Mouse (Mus musculus) kidney, adult 2 months (tissue): Measurements from ENCODE around the gene Lrrc56. TPM values are rescaled to one million over a fixed set of nuclear protein-coding genes. Genes with fewer than 3 reads are reported as not detected.

Experiments
- DNase-seq: peaks from one replicate; pipeline ENCODE4 v3.0.0; 2021
- H3K27ac ChIP-seq: fragments of 200-500 bp; 2 replicates; pipeline ENCODE4 v1.5.1; 2012; ENCODE audit warnings: low read depth, low read length, control low read depth, inconsistent platforms; ENCODE audit not compliant: insufficient read depth
- H3K27me3 ChIP-seq: fragments of 200-500 bp; replicated peaks from 2 replicates; pipeline ENCODE4 v1.6.1; 2012; ENCODE audit warnings: mild to moderate bottlenecking, moderate library complexity, low read length, inconsistent platforms; ENCODE audit not compliant: control insufficient read depth, insufficient read depth
- H3K36me3 ChIP-seq: fragments of 200-500 bp; 2 replicates; pipeline ENCODE4 v1.6.1; 2012; ENCODE audit warnings: mild to moderate bottlenecking, moderate library complexity, low read length, inconsistent platforms; ENCODE audit not compliant: control insufficient read depth, insufficient read depth
- H3K4me1 ChIP-seq: fragments of 200-500 bp; 2 replicates; pipeline ENCODE4 v1.6.1; 2011; ENCODE audit warnings: low read length; ENCODE audit not compliant: control insufficient read depth, insufficient read depth
- H3K4me3 ChIP-seq: fragments of 200-500 bp; 2 replicates; pipeline ENCODE4 v1.5.1; 2011; ENCODE audit warnings: mild to moderate bottlenecking, low read depth, low read length, control low read depth; ENCODE audit not compliant: insufficient read depth
- CTCF ChIP-seq: fragments of 200-500 bp; conservative IDR thresholded peaks from 2 replicates; pipeline ENCODE4 v1.5.1; 2011; ENCODE audit warnings: low read depth, mild to moderate bottlenecking, control low read depth, low read length, moderate library complexity, mixed read lengths; ENCODE audit not compliant: insufficient read depth, insufficient read length
- POLR2A ChIP-seq: fragments of 200-500 bp; IDR thresholded peaks from one replicate; pipeline ENCODE4 v1.6.1; 2011; ENCODE audit warnings: low read depth, low read length, control low read depth
- WGBS: fragments of 180-500 bp; shearing (Covaris S2); methylation state at CpG from one replicate; pipeline ENCODE4 v1.1.7; 2018; 5-methylcytosine and 5-hydroxymethylcytosine counted together
- polyA plus RNA-seq: library from polyadenylated mRNA; depleted of rRNA; stranded (reverse); fragments of >200 nt; gene quantifications from 2 replicates; pipeline ENCODE4 v1.2.3, GENCODE M21; 2012

Gene Lrrc56
- polyA plus RNA-seq, 1 experiment, result 9.6 TPM

DNA sequence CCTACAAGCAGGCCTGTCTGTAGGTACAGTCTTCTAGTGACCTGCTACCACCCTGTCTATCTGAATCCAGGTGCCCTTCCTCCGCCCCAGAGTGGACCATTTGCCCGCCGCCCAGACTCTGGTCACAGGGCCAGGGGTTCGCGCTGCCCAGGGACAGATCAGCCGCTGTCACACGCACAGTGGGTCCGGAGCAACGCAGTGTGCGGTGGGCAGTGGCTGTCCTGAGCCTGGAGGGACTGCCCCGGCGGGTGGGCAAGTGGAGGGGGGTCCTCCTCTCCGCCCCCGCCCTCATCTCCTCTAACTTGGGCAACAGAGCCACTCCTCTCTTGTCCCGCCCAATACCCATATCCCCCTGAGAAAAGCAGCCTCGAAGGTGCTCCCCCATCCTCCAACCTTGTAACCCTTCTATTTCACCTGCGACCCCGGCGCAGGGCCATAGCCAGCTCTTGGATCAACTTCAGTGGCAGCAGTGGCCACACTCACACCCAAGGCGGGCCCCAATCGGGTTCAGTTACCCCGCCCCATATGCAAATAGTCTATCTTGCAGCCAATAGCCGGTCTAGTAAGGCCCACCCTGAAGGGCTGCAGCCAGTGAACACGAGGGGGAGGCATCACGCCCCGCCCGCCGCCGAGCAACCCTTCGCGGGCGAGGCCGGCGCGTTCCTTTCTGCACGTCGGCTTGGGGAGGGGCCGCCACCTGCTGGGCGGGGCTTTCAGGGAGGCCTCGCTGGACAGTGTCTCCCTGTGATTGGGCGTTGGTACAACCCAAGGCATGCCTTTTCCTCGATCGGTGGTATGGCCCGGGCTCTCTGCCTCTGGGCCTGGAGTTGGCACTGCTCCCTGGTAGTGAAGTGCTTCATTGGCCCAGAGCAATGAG is 27.5 kb downstream of the Lrrc56 start:
- DNase-seq, result peak; percentile 99
- WGBS, result 15% methylated on average over 44 of the region's 44 CpGs
- TF ChIP-seq CTCF, result no peak
- no peak for TF ChIP-seq POLR2A
- Histone ChIP-seq H3K4me1 (peaks cover 9% of the 10 kb centered on the region), H3K36me3 (no peaks in the 10 kb centered on the region), H3K4me3 (peak overlapping the region; percentile 16), H3K27me3 (no peaks in the 10 kb centered on the region), H3K27ac (0 out of 2 replicates have a peak overlapping the region, but pooled peaks have one; percentile 12)

DNA sequence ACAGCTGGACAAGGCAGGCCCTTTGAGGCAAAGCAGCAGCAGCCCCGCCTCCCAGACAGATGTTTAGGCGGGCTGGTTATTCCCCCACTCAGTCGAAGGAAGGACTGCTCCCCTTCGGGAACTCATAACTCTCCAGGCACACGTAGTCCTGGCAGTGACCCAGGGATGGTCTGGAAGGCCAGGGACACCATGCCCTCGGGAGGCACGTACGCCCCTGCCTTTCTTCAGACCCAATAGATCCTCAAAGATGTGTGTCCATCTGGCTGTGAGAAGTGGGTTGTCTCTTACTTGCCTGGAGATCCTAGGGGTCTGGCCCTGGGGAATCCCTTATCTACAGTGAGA is 28.1 kb downstream of the Lrrc56 start:
- Histone ChIP-seq H3K36me3 (no peaks in the 10 kb centered on the region), H3K4me3 (peak overlapping the region; percentile 16), H3K27ac (peak overlapping the region; percentile 12; the same call in 1 of the 2 replicates), H3K4me1 (peaks cover 9% of the 10 kb centered on the region), H3K27me3 (no peaks in the 10 kb centered on the region)
- WGBS, result 3% methylated on average over 8 of the region's 8 CpGs
- TF ChIP-seq POLR2A, result no peak
- DNase-seq, result no peak

DNA sequence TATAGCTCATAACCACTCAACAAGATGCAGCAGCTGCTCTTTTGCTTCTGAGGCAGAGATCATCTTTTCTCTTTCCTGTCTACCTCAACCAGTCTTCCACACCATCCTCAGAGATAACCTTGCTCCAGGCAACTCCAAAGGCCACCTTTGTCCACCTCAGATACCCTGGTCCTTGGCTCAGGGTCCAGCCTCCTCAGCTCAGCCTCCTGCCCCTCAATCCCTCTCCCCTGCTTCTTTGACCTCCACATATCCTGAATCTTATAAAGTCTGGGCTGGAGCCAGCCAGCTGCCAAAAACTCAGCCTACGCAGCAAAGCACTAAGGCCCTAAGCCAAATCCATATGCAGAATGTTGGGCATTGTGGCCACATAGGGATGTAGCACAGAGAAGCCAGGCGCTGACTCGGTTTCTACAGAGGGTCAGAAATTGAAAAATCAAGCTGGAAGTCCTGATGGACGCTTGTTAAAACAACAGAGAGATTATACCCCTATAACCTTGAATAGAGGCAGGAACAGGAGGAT is 28.8 kb downstream of the Lrrc56 start:
- no peak for TF ChIP-seq CTCF
- no peak for TF ChIP-seq POLR2A
- no peak overlapping the region for H3K27ac ChIP-seq
- H3K27me3 ChIP-seq, result no peaks in the 10 kb centered on the region
- 81% methylated on average over 4 of the region's 4 CpGs for WGBS
- H3K4me3 ChIP-seq, result no peak overlapping the region
- H3K36me3 ChIP-seq, result no peaks in the 10 kb centered on the region
- peaks cover 9% of the 10 kb centered on the region for H3K4me1 ChIP-seq
- DNase-seq, result no peak

DNA sequence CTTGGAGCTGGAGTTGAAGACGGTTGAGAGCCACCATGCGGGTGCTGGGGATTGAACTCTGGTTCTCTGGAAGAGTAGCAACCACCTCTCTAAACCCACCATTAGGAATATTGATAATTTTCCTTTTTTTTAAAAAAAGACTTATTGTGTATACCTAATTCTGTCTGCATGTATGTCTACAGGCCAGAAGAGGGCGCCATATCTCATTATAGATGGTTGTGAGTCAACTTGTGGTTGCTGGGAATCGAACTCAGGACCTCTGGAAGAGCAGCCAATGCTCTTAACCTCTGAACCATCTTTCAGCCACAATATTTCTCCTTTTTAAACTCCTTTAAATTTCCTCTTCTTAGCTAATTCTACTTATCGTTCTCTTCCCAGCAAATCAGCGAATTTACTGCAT is 32.6 kb downstream of the Lrrc56 start:
- Histone ChIP-seq H3K27ac (no peak overlapping the region), H3K4me3 (no peak overlapping the region), H3K27me3 (no peaks in the 10 kb centered on the region), H3K4me1 (peaks cover 20% of the 10 kb centered on the region), H3K36me3 (no peaks in the 10 kb centered on the region)
- TF ChIP-seq CTCF (no peak), POLR2A (no peak)
- WGBS, result 87% methylated on average over 6 of the region's 6 CpGs
- DNase-seq, result no peak

DNA sequence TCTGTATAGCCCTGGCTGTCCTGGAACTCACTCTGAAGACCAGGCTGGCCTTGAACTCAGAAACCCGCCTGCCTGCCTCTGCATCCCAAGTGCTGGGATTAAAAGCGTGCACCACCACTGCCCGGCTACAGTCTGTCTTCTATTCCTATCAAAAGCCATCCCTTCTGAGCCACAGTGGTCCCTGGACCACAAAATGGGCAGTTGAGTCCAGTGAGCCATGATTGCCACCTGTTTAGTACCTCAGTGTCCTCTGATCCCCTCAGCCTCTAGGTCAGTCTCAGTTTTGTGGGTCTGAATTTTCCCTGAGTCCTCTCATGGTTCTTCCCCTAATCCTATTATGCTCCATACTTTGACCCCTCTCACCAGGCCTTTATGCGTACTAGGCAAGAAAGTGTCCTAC is 33.8 kb downstream of the Lrrc56 start:
- DNase-seq, result no peak
- H3K27ac ChIP-seq, result no peak overlapping the region
- H3K4me1 ChIP-seq, result peaks cover 12% of the 10 kb centered on the region; the same call in 1 of the 2 replicates
- H3K36me3 ChIP-seq, result no peaks in the 10 kb centered on the region
- H3K27me3 ChIP-seq, result no peaks in the 10 kb centered on the region
- H3K4me3 ChIP-seq, result no peak overlapping the region
- WGBS, result 82% methylated on average over 4 of the region's 4 CpGs
- TF ChIP-seq CTCF (no peak), POLR2A (no peak)

DNA sequence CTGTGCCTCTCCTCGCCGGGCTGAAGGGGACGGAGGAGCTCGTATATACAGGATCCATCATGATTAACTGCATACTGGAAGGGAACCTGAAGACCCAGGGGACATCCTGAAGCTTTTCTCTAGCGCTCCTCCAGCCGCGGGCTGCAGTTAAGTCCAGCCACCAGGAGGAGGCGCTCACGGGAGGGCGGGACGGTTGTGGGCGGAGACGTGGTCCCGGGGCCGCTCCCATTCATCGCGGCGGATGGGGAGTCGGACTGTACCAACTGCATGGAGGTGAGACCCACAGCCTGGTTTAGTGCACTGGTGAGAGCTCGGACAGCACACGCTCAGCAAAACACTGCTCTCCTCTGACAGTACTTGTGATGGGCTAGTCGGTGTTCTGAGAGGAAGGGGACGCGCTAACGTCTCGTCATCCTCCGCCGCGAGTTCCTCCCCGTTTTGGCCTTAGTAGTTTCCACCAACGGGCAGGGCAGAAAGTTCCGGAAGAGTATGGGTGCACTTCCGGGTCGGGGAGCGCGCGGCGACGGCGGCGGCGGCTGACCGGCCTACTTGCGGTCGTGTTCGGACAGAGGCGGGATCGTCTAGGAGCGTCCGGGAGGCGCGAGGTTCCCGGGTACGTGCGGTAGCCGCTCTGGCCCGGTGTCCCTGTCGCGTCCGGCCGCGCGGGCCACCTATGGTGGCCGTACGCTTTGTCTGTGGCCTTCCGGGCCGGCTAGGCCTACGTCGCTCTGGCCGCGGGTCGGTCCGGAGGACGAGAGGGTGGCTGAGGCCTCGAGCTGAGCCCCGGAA is 34.5 kb downstream of the Lrrc56 start, which contains the start of gene Phrf1:
Gene Phrf1, plus strand, starts transcription at position 506 of the 789 bp plus-strand sequence.
- H3K4me3 ChIP-seq, result peak within 1 kb of the TSS; percentile 65
- peak; percentile 89 for TF ChIP-seq CTCF
- no peak for TF ChIP-seq POLR2A
- peak; percentile 92 for DNase-seq
- peak within 1 kb of the TSS; percentile 97 for H3K27ac ChIP-seq
- H3K27me3 ChIP-seq, result no peaks in the 10 kb centered on the region
- peaks cover 11% of the 10 kb centered on the region; the same call in 1 of the 2 replicates for H3K4me1 ChIP-seq
- no peaks in the 10 kb centered on the region for H3K36me3 ChIP-seq
- under 1% methylated on average over 76 of the region's 76 CpGs for WGBS

DNA sequence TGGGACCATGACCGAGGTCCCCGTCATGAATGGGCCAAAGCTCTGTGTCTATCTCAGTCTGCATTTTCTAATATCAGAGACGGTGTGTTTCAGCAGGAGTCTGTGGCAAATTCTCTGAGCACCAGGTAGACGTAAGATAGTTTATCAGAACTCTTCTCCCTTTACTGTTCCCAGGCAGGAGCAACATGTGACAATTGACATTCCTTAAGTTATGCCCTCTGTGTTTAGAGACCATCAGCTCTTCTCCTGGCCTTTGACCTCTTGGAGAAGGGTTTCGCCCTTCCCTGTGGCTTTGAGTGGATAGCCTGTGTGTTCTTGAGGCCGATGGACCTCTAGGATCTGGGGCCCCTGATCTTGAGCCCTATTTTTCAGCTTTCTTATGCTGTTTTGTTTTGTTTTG is 35.7 kb downstream of the Lrrc56 start:
- TF ChIP-seq CTCF (no peak), POLR2A (no peak)
- WGBS, result 27% methylated on average over 6 of the region's 6 CpGs

More for the DNA sequence above, 35.7 kb downstream of the Lrrc56 start:
- peaks cover 11% of the 10 kb centered on the region; the same call in 1 of the 2 replicates for H3K4me1 ChIP-seq
- peaks cover 1% of the 10 kb centered on the region; the same call in 1 of the 2 replicates for H3K36me3 ChIP-seq
- peak overlapping the region; percentile 65 for H3K4me3 ChIP-seq
- H3K27ac ChIP-seq, result no peak overlapping the region
- DNase-seq, result no peak
- no peaks in the 10 kb centered on the region for H3K27me3 ChIP-seq
